Mouse (Mus musculus) intestine, embryonic 15.5 days (tissue): ENCODE data around the gene Umps. TPM values are rescaled to one million over a fixed set of nuclear protein-coding genes. Genes with fewer than 3 reads are reported as not detected.

Source experiments
- ATAC-seq: fragments of 200-750 bp; cut with Nextera tagmentation; 2 replicates; pipeline ENCODE4 v1.8.0; 2017; ENCODE audit warnings: moderate TSS enrichment, moderate library complexity
- H3K27ac ChIP-seq: fragments of 300-500 bp; sonication (generic); 2 replicates; pipeline ENCODE4 v1.5.1; 2015; ENCODE audit warnings: mild to moderate bottlenecking, inconsistent platforms
- H3K27me3 ChIP-seq: fragments of 300-500 bp; sonication (generic); replicated peaks from 2 replicates; pipeline ENCODE4 v1.6.1; 2015; ENCODE audit warnings: inconsistent platforms
- H3K36me3 ChIP-seq: fragments of 300-500 bp; sonication (generic); 2 replicates; pipeline ENCODE4 v1.6.1; 2015; ENCODE audit warnings: inconsistent platforms
- H3K4me1 ChIP-seq: fragments of 300-500 bp; sonication (generic); replicated peaks from 2 replicates; pipeline ENCODE4 v1.6.1; 2015; ENCODE audit warnings: inconsistent platforms
- H3K4me2 ChIP-seq: fragments of 300-500 bp; sonication (generic); replicated peaks from 2 replicates; pipeline ENCODE4 v1.6.1; 2015; ENCODE audit warnings: mild to moderate bottlenecking, inconsistent platforms
- H3K4me3 ChIP-seq: fragments of 300-500 bp; sonication (generic); replicated peaks from 2 replicates; pipeline ENCODE4 v1.5.1; 2015; ENCODE audit warnings: inconsistent platforms
- H3K9ac ChIP-seq: fragments of 300-500 bp; sonication (generic); 2 replicates; pipeline ENCODE4 v1.6.1; 2015; ENCODE audit warnings: inconsistent platforms
- H3K9me3 ChIP-seq: fragments of 300-500 bp; sonication (generic); 2 replicates; pipeline ENCODE4 v1.6.1; 2016; ENCODE audit warnings: inconsistent platforms
- WGBS: fragments of 180-500 bp; shearing (Covaris S2); methylation state at CpG from one replicate; pipeline ENCODE4 v1.1.7; 2015; 5-methylcytosine and 5-hydroxymethylcytosine counted together
- polyA plus RNA-seq: library from polyadenylated mRNA; unstranded; fragments of >200 nt; fragmentation: Nextera tagmentation; extraction: Ambion mirVana; gene quantifications from 2 replicates; pipeline ENCODE4 v1.2.1, GENCODE M21; 2015

Umps gene
- polyA plus RNA-seq = 55.9 and 56.0 TPM in 2 replicates

- no peaks in the 10 kb centered on the region for H3K27me3 ChIP-seq
- H3K4me2 ChIP-seq = peak within 1 kb of the TSS; percentile 76
- H3K4me3 ChIP-seq = peak within 1 kb of the TSS; percentile 71
- H3K4me1 ChIP-seq = peaks cover 7% of the 10 kb centered on the region; the same call in 1 of the 2 replicates
- peak within 1 kb of the TSS; percentile 73 for H3K9ac ChIP-seq
- H3K27ac ChIP-seq = peak within 1 kb of the TSS; percentile 66
- H3K36me3 ChIP-seq = peaks cover 4% of the 10 kb centered on the region; the same call in 1 of the 2 replicates
- under 1% methylated on average over 44 of the region's 44 CpGs for WGBS
- ATAC-seq = peak; percentile 93
- H3K9me3 ChIP-seq = no peaks in the 10 kb centered on the region
Observed at GRCm38 (mm10) chr16:33966538-33967282, at the start of gene Umps. Umps (minus strand) TSS chr16:33967038.

DNA sequence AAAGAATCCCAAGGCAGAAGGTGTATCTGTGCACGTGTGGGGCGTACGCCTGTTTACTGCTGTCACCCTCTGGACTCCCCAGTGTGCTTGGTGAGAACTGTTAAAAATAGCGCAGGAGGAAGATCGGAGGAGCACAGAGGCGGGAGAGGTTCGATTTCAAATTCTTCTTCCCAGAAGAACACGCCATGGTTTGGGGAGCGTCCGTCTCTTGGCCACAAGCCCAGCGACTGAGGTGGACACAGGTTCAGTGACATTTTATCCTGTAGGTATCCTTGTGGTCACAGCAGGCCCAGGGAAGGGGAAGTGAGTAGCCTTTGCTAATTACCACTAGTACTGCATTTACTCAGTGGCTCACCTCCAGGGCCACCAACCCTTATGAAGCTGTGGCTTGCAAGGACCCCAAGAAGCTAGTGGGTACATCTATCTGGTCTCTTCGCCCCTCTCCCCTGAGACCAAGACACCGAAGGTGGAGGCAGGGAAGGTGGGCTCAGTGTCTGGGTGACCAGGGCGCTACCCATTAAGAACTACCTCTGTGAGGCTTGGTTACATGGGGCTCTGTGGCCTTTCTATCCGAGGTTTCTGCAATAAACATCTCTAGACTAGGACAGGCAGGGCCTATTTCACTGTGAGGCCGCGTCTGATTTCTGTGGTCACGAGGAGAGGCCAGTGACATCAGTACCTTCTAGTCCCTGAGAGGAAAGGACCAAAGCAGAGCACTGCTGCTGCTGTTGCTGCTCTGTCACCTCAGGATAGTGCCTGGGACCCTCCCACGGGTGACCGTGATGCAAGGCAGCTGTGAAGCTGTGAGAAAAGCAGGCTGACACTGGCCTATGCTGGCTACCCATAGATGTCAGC, 45.4 kb upstream of the Umps start:
- H3K9ac ChIP-seq = no peak overlapping the region
- H3K27me3 ChIP-seq = no peaks in the 10 kb centered on the region
- no peak for ATAC-seq
- no peak overlapping the region for H3K27ac ChIP-seq
- H3K36me3 ChIP-seq = peaks cover 22% of the 10 kb centered on the region
- no peaks in the 10 kb centered on the region for H3K9me3 ChIP-seq
- H3K4me2 ChIP-seq = no peak overlapping the region
- H3K4me1 ChIP-seq = no peaks in the 10 kb centered on the region
- H3K4me3 ChIP-seq = no peak overlapping the region
- 89% methylated on average over 20 of the region's 20 CpGs for WGBS

GRCm38 (mm10) chr16:34009567-34009966, 42.7 kb upstream of the Umps start:
- H3K27me3 ChIP-seq = no peaks in the 10 kb centered on the region
- peaks cover 3% of the 10 kb centered on the region for H3K4me1 ChIP-seq
- WGBS = 93% methylated on average over 2 of the region's 2 CpGs
- peaks cover 15% of the 10 kb centered on the region for H3K36me3 ChIP-seq
- ATAC-seq = no peak
- no peaks in the 10 kb centered on the region for H3K9me3 ChIP-seq
- H3K4me3 ChIP-seq = no peak overlapping the region
- no peak overlapping the region for H3K9ac ChIP-seq
- H3K27ac ChIP-seq = no peak overlapping the region
- H3K4me2 ChIP-seq = no peak overlapping the region

- Histone ChIP-seq H3K9ac (no peak overlapping the region), H3K36me3 (peaks cover 3% of the 10 kb centered on the region; the same call in 1 of the 2 replicates), H3K4me2 (no peak overlapping the region), H3K4me1 (peaks cover 13% of the 10 kb centered on the region), H3K27ac (no peak overlapping the region), H3K9me3 (no peaks in the 10 kb centered on the region), H3K4me3 (no peak overlapping the region), H3K27me3 (no peaks in the 10 kb centered on the region)
- no peak for ATAC-seq
- 97% methylated on average over 3 of the region's 3 CpGs for WGBS
Observed at GRCm38 (mm10) chr16:34005986-34006385, 39.1 kb upstream of the Umps start.

- ATAC-seq = peak; percentile 73
Observed at GRCm38 (mm10) chr16:34004128-34004578, 37.3 kb upstream of the Umps start.

DNA sequence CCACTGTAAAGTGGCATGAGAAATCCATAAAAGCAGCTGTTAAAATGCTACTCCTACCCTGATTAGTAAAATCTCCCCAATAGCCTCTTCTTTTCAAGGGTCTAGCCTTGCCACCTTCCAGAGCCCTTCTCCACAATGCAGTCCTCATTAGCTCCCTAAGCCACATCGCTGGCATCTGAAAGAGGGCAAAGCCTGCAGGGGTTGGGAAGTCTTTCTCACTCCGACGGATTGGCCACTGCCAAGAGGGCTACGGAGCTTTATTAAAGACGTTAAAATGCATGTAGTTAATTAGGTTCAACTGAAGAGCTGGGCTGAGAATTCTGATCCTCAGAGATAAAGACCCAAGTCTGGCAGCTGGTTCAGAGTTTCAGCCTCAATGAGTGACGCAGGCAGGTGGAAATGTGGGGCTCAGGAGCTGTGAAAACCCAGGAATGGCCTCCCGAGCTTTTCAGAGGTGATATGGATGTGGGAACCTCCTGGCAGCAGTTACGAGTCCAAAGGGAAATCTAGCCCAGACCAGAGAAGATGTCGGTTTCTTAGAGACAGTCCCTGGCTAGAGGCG, 36.8 kb upstream of the Umps start:
- H3K27ac ChIP-seq = 0 out of 2 replicates have a peak overlapping the region, but pooled peaks have one; percentile 28
- no peaks in the 10 kb centered on the region for H3K27me3 ChIP-seq
- no peaks in the 10 kb centered on the region for H3K9me3 ChIP-seq
- H3K4me2 ChIP-seq = no peak overlapping the region
- WGBS = 70% methylated on average over 10 of the region's 10 CpGs
- H3K4me3 ChIP-seq = no peak overlapping the region
- no peak for ATAC-seq
- no peaks in the 10 kb centered on the region for H3K36me3 ChIP-seq
- H3K9ac ChIP-seq = no peak overlapping the region
- peaks cover 13% of the 10 kb centered on the region for H3K4me1 ChIP-seq

More at GRCm38 (mm10) chr16:34004128-34004578, 37.3 kb upstream of the Umps start:
- H3K4me3 ChIP-seq = no peak overlapping the region
- no peak overlapping the region for H3K4me2 ChIP-seq
- H3K4me1 ChIP-seq = peaks cover 13% of the 10 kb centered on the region
- H3K36me3 ChIP-seq = no peaks in the 10 kb centered on the region
- H3K9ac ChIP-seq = no peak overlapping the region
- no peaks in the 10 kb centered on the region for H3K9me3 ChIP-seq
- 29% methylated on average over 4 of the region's 4 CpGs for WGBS
- H3K27me3 ChIP-seq = no peaks in the 10 kb centered on the region
- peak overlapping the region; percentile 57 for H3K27ac ChIP-seq

- no peaks in the 10 kb centered on the region for H3K9me3 ChIP-seq
- no peaks in the 10 kb centered on the region for H3K36me3 ChIP-seq
- 61% methylated on average over 8 of the region's 8 CpGs for WGBS
- no peaks in the 10 kb centered on the region for H3K27me3 ChIP-seq
- H3K9ac ChIP-seq = no peak overlapping the region
- no peak overlapping the region for H3K27ac ChIP-seq
- no peak overlapping the region for H3K4me2 ChIP-seq
- H3K4me1 ChIP-seq = peaks cover 13% of the 10 kb centered on the region
- no peak overlapping the region for H3K4me3 ChIP-seq
- ATAC-seq = peak; percentile 35; the same call in 1 of the 2 replicates
Observed at GRCm38 (mm10) chr16:34000715-34001114, 33.9 kb upstream of the Umps start.

- Histone ChIP-seq H3K27me3 (no peaks in the 10 kb centered on the region), H3K9me3 (no peaks in the 10 kb centered on the region), H3K9ac (no peak overlapping the region), H3K4me3 (no peak overlapping the region), H3K27ac (no peak overlapping the region), H3K4me2 (no peak overlapping the region), H3K36me3 (no peaks in the 10 kb centered on the region), H3K4me1 (peaks cover 9% of the 10 kb centered on the region)
- no peak; the same call in 1 of the 2 replicates for ATAC-seq
- 28% methylated on average over 3 of the region's 3 CpGs for WGBS
Observed at GRCm38 (mm10) chr16:33999388-33999787, 32.5 kb upstream of the Umps start.

GRCm38 (mm10) chr16:33998011-33998410, 31.2 kb upstream of the Umps start:
- no peak for ATAC-seq
- Histone ChIP-seq H3K27ac (no peak overlapping the region), H3K36me3 (no peaks in the 10 kb centered on the region), H3K4me1 (no peaks in the 10 kb centered on the region), H3K4me2 (no peak overlapping the region), H3K27me3 (no peaks in the 10 kb centered on the region), H3K4me3 (no peak overlapping the region), H3K9ac (no peak overlapping the region), H3K9me3 (no peaks in the 10 kb centered on the region)
- 89% methylated on average over 6 of the region's 6 CpGs for WGBS

DNA sequence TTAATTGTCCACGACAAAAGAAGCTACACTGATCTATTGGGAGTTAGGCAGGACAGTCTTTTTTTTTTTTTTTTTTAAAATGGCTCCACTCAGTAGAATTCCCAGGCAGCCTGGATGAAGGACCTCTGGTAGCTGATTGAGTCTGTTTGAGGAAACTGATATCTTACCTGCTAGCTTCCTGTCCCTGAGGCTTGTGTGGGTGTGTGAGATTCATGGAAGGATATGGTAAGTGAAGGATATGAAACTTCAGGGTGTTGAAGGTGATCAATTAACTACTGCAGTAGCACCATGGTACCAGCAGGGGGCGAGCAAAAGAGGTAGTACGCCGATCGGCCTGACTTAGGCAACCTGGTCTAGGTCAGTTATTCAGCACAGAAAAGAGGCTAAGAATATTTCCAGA, 29.2 kb upstream of the Umps start:
- 8% methylated on average over 5 of the region's 5 CpGs for WGBS
- H3K9ac ChIP-seq = no peak overlapping the region
- ATAC-seq = no peak
- no peak overlapping the region for H3K27ac ChIP-seq
- no peaks in the 10 kb centered on the region for H3K27me3 ChIP-seq
- no peaks in the 10 kb centered on the region for H3K4me1 ChIP-seq
- H3K9me3 ChIP-seq = no peaks in the 10 kb centered on the region
- no peak overlapping the region for H3K4me3 ChIP-seq
- H3K4me2 ChIP-seq = no peak overlapping the region
- no peaks in the 10 kb centered on the region for H3K36me3 ChIP-seq

- Histone ChIP-seq H3K27ac (no peak overlapping the region), H3K9ac (no peak overlapping the region), H3K9me3 (no peaks in the 10 kb centered on the region), H3K4me3 (no peak overlapping the region), H3K27me3 (no peaks in the 10 kb centered on the region), H3K36me3 (no peaks in the 10 kb centered on the region), H3K4me1 (no peaks in the 10 kb centered on the region), H3K4me2 (no peak overlapping the region)
- 81% methylated on average over 3 of the region's 3 CpGs for WGBS
- ATAC-seq = no peak
Observed at GRCm38 (mm10) chr16:33995496-33995895, 28.7 kb upstream of the Umps start.

DNA sequence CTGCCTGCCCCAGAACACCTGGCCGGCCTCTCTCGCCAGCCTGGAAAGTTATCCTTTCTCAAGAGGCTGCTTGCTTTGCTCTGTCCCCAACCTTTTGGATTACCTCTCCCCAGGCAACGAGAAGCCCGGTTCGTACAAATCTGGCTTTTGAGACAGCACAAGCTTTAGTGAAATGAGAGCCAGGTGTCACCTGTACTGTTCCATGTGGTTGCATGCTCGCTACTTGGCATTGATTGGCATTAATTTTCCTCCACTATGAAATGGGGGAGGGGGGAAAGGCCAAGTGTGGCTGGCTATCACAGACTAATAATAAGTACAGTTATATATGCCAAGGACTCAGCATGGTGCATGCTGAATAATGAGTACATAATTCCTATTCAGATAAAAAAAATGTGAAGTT, 27.5 kb upstream of the Umps start:
- no peak for ATAC-seq
- no peak overlapping the region for H3K9ac ChIP-seq
- no peaks in the 10 kb centered on the region for H3K36me3 ChIP-seq
- WGBS = 87% methylated on average over 6 of the region's 6 CpGs
- H3K27me3 ChIP-seq = no peaks in the 10 kb centered on the region
- no peak overlapping the region for H3K4me3 ChIP-seq
- H3K4me2 ChIP-seq = no peak overlapping the region
- 0 out of 2 replicates have a peak, but pooled peaks cover 3% of the 10 kb centered on the region for H3K4me1 ChIP-seq
- no peaks in the 10 kb centered on the region for H3K9me3 ChIP-seq
- no peak overlapping the region for H3K27ac ChIP-seq
